Mouse (Mus musculus) CD8-positive naive resting alpha-beta T cell, adult 2 months (primary cell): ENCODE measurements around the gene Sh2d4b.

Source experiments
- DNase-seq, 2 experiments: peaks; one replicate each; pipeline ENCODE4 v3.0.0; 2022; ENCODE audit warnings: low read depth in 2 of 2, low spot score in 2 of 2

The Sh2d4b gene

DNA sequence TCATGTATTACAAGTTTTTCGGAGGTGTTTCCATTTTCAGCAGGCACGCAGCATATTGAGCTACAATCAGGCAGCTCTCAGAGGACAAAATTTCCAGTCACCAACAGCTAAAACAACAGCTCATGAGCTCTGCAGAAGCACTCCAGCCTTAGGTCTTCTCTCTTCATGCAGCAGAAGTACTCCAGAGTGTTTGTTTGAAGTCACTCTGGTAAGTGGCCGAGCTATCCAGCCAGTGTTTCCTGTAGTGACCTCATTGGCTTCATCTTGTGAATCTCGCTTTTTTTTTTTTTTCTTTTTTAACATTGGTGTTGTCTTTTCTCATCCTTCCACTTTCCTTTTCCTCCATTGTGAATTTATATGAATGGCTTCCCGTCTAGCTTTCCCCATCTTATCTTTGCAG lies 40.1 kb downstream of the Sh2d4b start:
- DNase-seq, result no peak

DNA sequence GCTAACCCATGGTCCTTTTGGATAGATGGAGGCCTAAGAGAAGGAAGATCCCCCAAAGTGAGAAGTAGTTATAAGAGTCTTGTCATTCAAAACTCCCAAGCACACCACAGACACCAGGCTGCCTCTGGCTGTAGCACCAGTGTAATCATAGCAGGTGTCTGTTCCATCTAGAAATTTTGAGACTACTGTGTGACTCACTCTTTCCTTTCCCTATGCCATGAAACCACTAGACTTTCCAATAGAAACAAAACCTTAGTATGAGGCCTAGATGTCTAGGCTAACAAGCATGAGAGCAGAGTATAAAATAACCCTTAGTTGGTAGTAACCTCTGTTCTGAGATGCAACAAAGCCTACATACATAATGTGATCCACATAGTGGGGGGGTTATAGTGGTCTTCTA lies 55.7 kb downstream of the Sh2d4b start:
- DNase-seq, result no peak

DNA sequence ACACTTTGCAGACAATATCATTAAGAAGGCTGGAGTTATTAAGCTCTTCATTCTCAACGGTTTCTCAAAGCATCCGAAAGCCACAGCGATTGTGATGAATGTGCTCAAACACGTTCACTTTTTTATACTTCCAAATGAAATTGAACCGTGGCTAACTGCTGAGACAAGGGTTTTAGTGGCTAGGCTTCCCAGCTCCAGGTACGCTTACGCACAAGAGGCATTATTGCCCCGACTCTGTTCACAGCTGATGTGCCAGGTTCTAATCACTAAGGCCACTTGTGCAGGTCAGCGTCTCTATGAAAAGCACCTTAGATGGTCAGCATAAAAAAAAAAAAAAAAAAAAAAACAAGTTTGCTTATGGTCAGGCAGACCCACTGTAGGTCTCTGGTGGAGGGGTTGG lies 62.6 kb downstream of the Sh2d4b start:
- DNase-seq, result no peak

DNA sequence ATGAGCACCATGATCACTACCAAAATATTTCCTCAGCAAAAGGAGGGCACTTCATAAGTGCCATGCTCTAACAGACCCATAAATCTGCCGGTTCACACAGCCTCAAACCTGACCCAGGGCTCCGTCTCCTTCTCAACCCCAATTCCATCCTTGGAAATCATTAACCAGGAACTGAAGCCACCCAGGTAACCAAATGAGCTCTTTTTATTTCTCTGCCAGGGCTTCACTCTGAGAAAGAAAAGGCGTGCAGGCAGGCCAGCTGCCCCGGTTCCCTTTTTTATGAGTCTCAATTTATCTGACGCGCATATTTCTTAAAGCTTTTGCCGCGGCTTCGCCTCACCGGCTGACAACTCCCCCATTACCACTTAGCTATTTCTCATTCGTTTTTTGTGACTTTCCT lies 63.0 kb downstream of the Sh2d4b start:
- no peak for DNase-seq

DNA sequence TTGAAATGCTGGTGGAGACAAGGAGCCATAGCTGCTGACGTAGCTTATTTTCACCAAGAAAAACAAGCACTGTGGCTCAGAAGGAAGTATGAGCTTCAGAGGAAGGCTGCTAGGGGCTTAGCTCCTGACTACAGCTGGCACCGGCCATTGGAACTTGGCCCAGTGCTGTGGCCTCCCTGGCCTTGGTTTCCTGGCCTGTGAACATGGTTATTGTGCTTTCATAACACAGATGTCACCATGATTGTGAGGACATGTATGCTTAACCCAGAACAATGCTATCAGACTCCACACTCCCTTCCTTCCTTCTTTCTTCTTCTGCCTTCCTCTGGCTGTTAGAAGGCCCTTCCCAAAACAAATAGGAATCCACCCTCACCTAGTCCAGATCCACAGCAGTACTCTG lies 75.0 kb downstream of the Sh2d4b start:
- DNase-seq, result no peak

DNA sequence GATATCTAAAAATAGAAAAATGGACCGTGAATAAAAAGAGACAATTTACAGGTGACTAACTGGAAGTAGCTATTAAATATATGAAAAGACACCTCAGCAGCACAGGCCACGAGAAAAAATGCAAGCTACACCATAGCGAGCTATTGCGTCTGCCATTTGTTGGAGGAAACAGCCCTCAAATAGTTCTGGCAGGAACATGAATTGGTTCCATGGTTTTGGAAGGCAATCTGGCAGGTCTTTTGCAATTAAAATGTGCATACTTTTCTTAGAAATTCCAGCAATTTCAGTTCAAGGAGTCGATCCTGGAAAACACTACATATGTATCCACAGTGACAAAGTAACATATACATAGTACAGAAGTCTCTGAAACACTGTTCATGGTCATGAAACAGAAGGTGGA lies 76.4 kb downstream of the Sh2d4b start:
- no peak for DNase-seq

DNA sequence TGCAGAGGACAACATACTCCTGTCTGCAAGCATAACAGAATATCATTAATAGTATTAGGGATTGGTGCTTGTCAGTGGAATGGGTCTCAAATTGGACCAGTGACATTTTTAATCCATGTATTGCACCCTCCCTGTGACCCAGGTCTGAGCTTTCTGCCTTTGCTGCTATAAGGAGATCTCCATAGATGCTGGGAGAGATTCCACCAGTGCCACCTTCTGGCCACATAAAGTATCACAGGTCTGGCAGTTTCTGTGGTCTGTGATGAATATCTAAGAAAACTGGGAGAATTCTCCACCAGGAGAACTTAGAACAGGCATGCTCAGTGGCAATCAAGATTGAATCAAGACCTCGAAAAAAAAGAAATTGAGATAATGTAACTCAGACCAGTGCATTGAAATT lies 101.5 kb downstream of the Sh2d4b start:
- DNase-seq, result no peak

DNA sequence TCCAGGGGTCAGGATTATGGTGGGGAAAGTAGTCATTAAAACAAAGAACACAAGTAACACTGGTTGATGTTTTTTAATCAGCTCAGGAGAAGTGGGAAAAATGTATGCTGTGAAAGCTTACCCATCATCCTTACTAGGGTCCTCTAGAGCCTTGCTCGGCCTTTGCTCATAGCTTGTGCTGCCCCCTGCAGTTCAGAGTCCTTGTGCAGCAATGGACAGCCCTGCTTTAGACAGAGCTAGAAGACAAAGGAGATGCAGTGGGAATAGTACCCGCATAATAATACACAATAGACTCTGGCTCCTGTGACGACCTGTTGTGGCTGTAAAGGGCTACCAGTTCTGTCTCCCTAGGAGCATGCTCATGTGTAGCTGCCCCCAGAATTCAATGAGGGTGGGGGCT lies 104.0 kb downstream of the Sh2d4b start:
- DNase-seq, result no peak

DNA sequence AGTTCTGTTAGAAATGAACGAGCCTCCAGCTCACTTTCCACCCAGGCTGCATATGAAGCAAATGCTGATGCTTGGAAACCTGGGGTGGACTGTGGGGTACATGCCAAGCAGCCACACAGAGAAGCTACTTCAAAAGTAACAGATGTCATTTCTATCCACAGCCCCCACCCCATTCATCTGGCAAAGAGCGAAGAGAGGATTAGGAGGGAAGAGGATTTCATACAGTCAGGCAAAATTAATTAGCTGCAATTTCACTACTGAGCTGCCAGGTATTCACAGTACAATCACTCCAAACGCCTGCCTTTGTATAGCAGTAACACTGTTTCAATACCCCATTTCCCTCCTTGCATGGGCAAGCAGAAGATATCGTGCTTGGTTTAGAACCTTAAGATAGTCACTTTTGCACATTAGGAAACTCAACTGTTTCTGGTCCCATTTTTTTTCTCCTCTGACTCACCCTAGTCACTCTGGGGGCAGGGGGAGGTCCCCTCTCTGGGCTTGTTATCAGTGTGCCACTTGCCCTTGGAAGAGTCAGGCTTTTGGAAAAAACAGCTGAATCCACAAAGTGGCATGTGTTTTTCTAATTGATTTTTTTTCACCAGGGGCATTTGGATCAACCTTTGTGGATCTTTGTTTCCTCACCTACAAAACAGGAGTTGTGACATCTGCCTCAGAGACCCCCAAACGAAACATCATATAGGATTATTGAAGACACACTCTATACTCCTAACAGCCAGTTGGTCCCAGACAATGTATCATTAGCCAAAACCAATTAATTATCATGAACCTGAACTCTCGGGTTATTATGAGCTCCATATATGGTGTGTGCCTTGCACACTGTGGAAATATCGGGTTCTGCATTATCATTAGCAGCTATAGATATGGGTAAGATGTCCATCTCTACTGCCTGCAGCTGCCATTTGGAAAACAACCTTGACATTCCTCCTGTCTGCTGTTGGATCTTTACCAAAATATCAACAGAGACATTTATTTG lies 123.7 kb downstream of the Sh2d4b start:
- no peak for DNase-seq
